Mouse (Mus musculus): ENCODE measurements around the gene 0610040J01Rik. TPM values are rescaled to one million over a fixed set of nuclear protein-coding genes. Genes with fewer than 3 reads are reported as not detected.

The 0610040J01Rik gene
- polyA plus RNA-seq, 1 experiment from 2014 or later, result 5.7 TPM

DNA sequence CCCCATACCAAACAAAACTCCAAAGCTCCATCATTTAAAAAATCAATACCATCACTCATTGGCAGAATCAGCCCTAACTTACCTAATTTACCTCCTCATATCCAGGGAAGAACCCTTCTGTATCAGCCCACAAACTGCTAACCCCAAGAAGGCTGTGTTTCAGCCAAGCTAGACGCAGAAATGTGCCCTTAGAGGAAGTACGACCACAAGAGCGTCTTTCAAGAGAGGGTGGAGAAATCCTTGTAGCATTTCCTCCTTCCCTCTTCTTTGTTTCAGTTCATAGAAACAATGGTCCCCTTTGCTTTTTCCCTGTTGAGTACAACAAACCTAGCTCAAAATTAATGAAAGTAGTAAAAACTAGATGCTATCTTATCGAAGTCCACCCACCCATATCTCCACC is 18.9 kb downstream of the 0610040J01Rik start:
- no peak overlapping the region for H3K4me3 ChIP-seq (replicated peaks)
- WGBS, result 54% methylated on average over 4 of the region's 4 CpGs
- H3K9ac ChIP-seq, result no peak overlapping the region
- no peaks in the 10 kb centered on the region for H3K36me3 ChIP-seq
- H3K4me1 ChIP-seq, result no peaks in the 10 kb centered on the region
- no peak for ATAC-seq (ENCODE audit: insufficient number of reproducible peaks, low FRiP score, low TSS enrichment, low read depth)
- no peak overlapping the region for H3K27ac ChIP-seq (replicated peaks)
- H3K27me3 ChIP-seq, result no peaks in the 10 kb centered on the region
- no peaks in the 10 kb centered on the region for H3K9me3 ChIP-seq (replicated peaks)
- no peak overlapping the region for H3K4me2 ChIP-seq (replicated peaks)

- Histone ChIP-seq H3K9me3 (replicated peaks) (no peaks in the 10 kb centered on the region), H3K4me1 (no peaks in the 10 kb centered on the region), H3K9ac (no peak overlapping the region), H3K27ac (replicated peaks) (no peak overlapping the region), H3K4me3 (replicated peaks) (no peak overlapping the region), H3K36me3 (no peaks in the 10 kb centered on the region), H3K4me2 (replicated peaks) (no peak overlapping the region), H3K27me3 (no peaks in the 10 kb centered on the region)
- ATAC-seq (ENCODE audit: insufficient number of reproducible peaks, low FRiP score, low TSS enrichment, low read depth), result no peak
- WGBS, result 61% methylated on average over 5 of the region's 5 CpGs
These were observed 21.8 kb downstream of the 0610040J01Rik start for GRCm38 (mm10) chr5:63833955-63834354.

DNA sequence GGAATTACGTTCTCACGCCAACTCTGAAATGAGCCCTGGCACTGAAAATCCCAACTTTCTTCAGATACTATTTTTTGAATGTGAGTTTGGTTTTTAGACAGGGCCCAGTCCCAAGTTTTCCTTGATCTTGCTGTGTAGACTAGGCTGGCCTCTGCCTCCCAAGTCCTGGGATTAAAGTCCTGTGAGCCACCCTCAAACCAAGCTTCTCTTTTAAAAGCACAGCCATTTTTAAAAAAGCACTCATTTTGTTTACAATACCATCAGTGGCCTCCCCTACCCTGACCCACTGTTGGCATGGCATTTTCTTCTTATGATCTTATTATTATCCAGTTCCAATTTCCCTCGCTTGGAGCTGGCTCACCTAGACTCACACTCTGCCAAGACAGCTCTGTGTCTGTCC is 22.3 kb downstream of the 0610040J01Rik start:
- Histone ChIP-seq H3K27ac (replicated peaks) (no peak overlapping the region), H3K9ac (no peak overlapping the region), H3K4me2 (replicated peaks) (no peak overlapping the region), H3K4me1 (no peaks in the 10 kb centered on the region), H3K27me3 (no peaks in the 10 kb centered on the region), H3K9me3 (replicated peaks) (no peaks in the 10 kb centered on the region), H3K36me3 (no peaks in the 10 kb centered on the region), H3K4me3 (replicated peaks) (no peak overlapping the region)
- WGBS, result 57% methylated on average over 3 of the region's 3 CpGs
- no peak for ATAC-seq (ENCODE audit: insufficient number of reproducible peaks, low FRiP score, low TSS enrichment, low read depth)

DNA sequence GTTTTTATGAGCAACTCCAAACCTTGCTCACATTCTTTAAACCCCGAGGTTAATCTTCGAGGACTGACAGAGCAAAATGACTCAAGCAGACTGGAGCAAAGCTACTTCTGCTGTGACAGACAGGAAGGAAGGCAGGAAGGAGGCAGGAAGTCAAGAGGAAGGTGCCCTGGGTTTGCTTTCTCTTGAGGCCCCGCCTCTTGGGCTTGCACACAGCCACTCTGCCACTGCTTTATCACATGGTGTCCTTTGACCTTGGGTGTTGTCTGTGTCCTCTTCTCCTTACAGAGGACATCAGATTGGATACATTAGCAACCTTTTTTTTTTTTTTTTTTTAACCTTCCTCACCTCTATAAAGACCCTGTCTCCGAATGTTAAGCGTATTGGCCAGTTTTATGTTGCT is 25.0 kb downstream of the 0610040J01Rik start:
- no peak overlapping the region for H3K4me3 ChIP-seq (replicated peaks)
- 75% methylated on average over 5 of the region's 5 CpGs for WGBS
- no peaks in the 10 kb centered on the region for H3K27me3 ChIP-seq
- H3K36me3 ChIP-seq, result no peaks in the 10 kb centered on the region
- H3K4me1 ChIP-seq, result no peaks in the 10 kb centered on the region
- H3K4me2 ChIP-seq (replicated peaks), result no peak overlapping the region
- H3K9ac ChIP-seq, result no peak overlapping the region
- H3K27ac ChIP-seq (replicated peaks), result no peak overlapping the region
- ATAC-seq (ENCODE audit: insufficient number of reproducible peaks, low FRiP score, low TSS enrichment, low read depth), result no peak
- H3K9me3 ChIP-seq (replicated peaks), result no peaks in the 10 kb centered on the region

DNA sequence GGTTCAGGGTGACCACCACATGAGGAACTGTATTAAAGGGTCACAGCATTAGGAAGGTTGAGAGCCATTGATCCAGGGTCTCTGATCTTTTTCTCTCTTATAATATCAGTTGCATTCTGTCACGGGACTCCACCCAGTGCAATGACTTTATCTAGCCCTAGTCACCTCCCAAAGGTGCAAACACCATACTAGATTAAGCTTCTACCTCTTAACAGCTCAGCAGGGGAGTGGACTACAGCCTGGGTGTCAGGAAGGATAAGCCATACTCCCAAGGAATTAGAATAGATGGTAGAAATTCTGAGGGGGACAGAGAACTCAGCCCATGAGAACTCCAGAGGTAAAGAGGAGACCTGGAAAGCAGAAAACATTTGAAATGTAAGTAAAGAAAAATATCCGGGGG is 25.7 kb downstream of the 0610040J01Rik start:
- no peak for ATAC-seq (ENCODE audit: insufficient number of reproducible peaks, low FRiP score, low TSS enrichment, low read depth)
- WGBS, result 90% methylated on average over 2 of the region's 2 CpGs
- Histone ChIP-seq H3K27ac (replicated peaks) (no peak overlapping the region), H3K36me3 (no peaks in the 10 kb centered on the region), H3K9me3 (replicated peaks) (no peaks in the 10 kb centered on the region), H3K9ac (no peak overlapping the region), H3K4me1 (no peaks in the 10 kb centered on the region), H3K4me2 (replicated peaks) (no peak overlapping the region), H3K27me3 (no peaks in the 10 kb centered on the region), H3K4me3 (replicated peaks) (no peak overlapping the region)

GRCm38 (mm10) chr5:63839801-63840416 is 27.7 kb downstream of the 0610040J01Rik start:
- 54% methylated on average over 12 of the region's 12 CpGs for WGBS
- H3K4me1 ChIP-seq, result no peaks in the 10 kb centered on the region
- ATAC-seq (ENCODE audit: insufficient number of reproducible peaks, low FRiP score, low TSS enrichment, low read depth), result no peak
- H3K9ac ChIP-seq, result no peak overlapping the region
- H3K9me3 ChIP-seq (replicated peaks), result no peaks in the 10 kb centered on the region
- H3K27me3 ChIP-seq, result no peaks in the 10 kb centered on the region
- no peak overlapping the region for H3K4me2 ChIP-seq (replicated peaks)
- H3K27ac ChIP-seq (replicated peaks), result no peak overlapping the region
- no peaks in the 10 kb centered on the region for H3K36me3 ChIP-seq
- H3K4me3 ChIP-seq (replicated peaks), result no peak overlapping the region

- WGBS, result 91% methylated on average over 8 of the region's 8 CpGs
- H3K36me3 ChIP-seq, result no peaks in the 10 kb centered on the region
- ATAC-seq (ENCODE audit: insufficient number of reproducible peaks, low FRiP score, low TSS enrichment, low read depth), result no peak
These were observed 34.9 kb downstream of the 0610040J01Rik start for GRCm38 (mm10) chr5:63847080-63847479.

GRCm38 (mm10) chr5:63847541-63848226 is 35.5 kb downstream of the 0610040J01Rik start:
- 86% methylated on average over 13 of the region's 13 CpGs for WGBS
- ATAC-seq (ENCODE audit: insufficient number of reproducible peaks, low FRiP score, low TSS enrichment, low read depth), result no peak
- Histone ChIP-seq H3K4me2 (replicated peaks) (no peak overlapping the region), H3K9ac (no peak overlapping the region), H3K36me3 (no peaks in the 10 kb centered on the region), H3K27me3 (no peaks in the 10 kb centered on the region), H3K9me3 (replicated peaks) (no peaks in the 10 kb centered on the region), H3K4me1 (no peaks in the 10 kb centered on the region), H3K27ac (replicated peaks) (no peak overlapping the region), H3K4me3 (replicated peaks) (no peak overlapping the region)

More at GRCm38 (mm10) chr5:63847080-63847479, 34.9 kb downstream of the 0610040J01Rik start:
- Histone ChIP-seq H3K9me3 (replicated peaks) (no peaks in the 10 kb centered on the region), H3K27me3 (no peaks in the 10 kb centered on the region), H3K4me3 (replicated peaks) (no peak overlapping the region), H3K27ac (replicated peaks) (no peak overlapping the region), H3K9ac (no peak overlapping the region), H3K4me2 (replicated peaks) (no peak overlapping the region), H3K4me1 (no peaks in the 10 kb centered on the region)

DNA sequence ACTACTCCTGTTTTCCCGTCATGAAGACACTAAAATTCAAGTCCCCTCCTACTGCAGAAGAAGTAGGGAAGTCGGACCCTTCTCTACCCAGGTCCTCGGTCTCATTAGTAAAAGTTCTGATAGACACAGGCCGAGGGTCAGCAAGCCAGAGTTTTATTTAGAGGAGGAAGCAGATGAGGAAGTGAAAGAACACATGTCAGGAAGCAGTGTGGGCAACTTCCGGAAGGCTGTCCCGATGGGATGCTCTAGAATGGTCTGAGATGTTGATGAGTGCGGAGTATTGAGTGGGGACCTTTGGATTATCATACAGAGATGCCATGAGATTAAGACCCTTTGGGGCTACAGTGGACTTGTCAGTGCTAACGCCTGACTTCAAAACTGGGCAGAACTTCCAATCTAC is 46.7 kb downstream of the 0610040J01Rik start:
- no peaks in the 10 kb centered on the region for H3K27me3 ChIP-seq
- H3K4me2 ChIP-seq (replicated peaks), result no peak overlapping the region
- no peaks in the 10 kb centered on the region for H3K9me3 ChIP-seq (replicated peaks)
- no peak overlapping the region for H3K27ac ChIP-seq (replicated peaks)
- H3K36me3 ChIP-seq, result no peaks in the 10 kb centered on the region
- no peaks in the 10 kb centered on the region for H3K4me1 ChIP-seq
- WGBS, result 80% methylated on average over 8 of the region's 8 CpGs
- ATAC-seq (ENCODE audit: insufficient number of reproducible peaks, low FRiP score, low TSS enrichment, low read depth), result no peak
- no peak overlapping the region for H3K4me3 ChIP-seq (replicated peaks)
- H3K9ac ChIP-seq, result no peak overlapping the region

- WGBS, result 21% methylated on average over 3 of the region's 3 CpGs
- no peaks in the 10 kb centered on the region for H3K27me3 ChIP-seq
- no peak overlapping the region for H3K4me2 ChIP-seq (replicated peaks)
- no peak for ATAC-seq (ENCODE audit: insufficient number of reproducible peaks, low FRiP score, low TSS enrichment, low read depth)
- H3K4me3 ChIP-seq (replicated peaks), result no peak overlapping the region
- H3K4me1 ChIP-seq, result 0 out of 2 replicates have a peak, but pooled peaks cover 4% of the 10 kb centered on the region
- H3K27ac ChIP-seq (replicated peaks), result no peak overlapping the region
- H3K9me3 ChIP-seq (replicated peaks), result no peaks in the 10 kb centered on the region
- H3K36me3 ChIP-seq, result no peaks in the 10 kb centered on the region
- H3K9ac ChIP-seq, result no peak overlapping the region
These were observed 55.3 kb downstream of the 0610040J01Rik start for GRCm38 (mm10) chr5:63867421-63867820.

GRCm38 (mm10) chr5:63872176-63872932 is 60.2 kb downstream of the 0610040J01Rik start:
- 55% methylated on average over 17 of the region's 17 CpGs for WGBS
- Histone ChIP-seq H3K27me3 (no peaks in the 10 kb centered on the region), H3K4me1 (0 out of 2 replicates have a peak, but pooled peaks cover 4% of the 10 kb centered on the region), H3K9me3 (replicated peaks) (no peaks in the 10 kb centered on the region), H3K27ac (replicated peaks) (no peak overlapping the region), H3K36me3 (no peaks in the 10 kb centered on the region), H3K9ac (no peak overlapping the region), H3K4me2 (replicated peaks) (no peak overlapping the region), H3K4me3 (replicated peaks) (no peak overlapping the region)
- ATAC-seq (ENCODE audit: insufficient number of reproducible peaks, low FRiP score, low TSS enrichment, low read depth), result no peak

Measured in embryonic facial prominence, embryonic 15.5 days (tissue).